Mouse (Mus musculus): ENCODE measurements around the gene Spty2d1.
"Not testable (repeated sequence)": the region's sequence is repeated elsewhere in the genome, so short reads cannot be mapped to it uniquely, and the experiment has no call there.

Spty2d1 gene

DNA sequence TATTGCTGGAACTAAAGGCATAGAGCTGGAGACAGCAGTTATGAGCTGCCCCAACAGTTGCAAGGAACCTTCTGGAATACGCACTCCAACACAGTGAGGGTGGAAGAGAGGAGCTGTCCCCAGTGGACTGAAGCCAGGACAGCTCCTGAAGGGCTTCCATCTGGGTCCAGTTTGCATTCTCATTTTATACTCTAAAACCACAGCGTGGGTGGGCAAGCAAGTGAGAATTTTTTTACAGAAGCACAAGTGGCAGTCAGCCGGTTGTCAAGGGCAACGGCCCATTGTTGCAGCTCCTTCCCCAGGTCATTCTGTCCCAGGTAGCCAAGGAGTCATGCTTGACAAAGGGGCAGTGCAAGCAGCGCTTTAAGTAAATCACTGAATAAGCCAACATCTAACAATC is 11.4 kb upstream of the Spty2d1 start:
- no peak for DNase-seq

DNA sequence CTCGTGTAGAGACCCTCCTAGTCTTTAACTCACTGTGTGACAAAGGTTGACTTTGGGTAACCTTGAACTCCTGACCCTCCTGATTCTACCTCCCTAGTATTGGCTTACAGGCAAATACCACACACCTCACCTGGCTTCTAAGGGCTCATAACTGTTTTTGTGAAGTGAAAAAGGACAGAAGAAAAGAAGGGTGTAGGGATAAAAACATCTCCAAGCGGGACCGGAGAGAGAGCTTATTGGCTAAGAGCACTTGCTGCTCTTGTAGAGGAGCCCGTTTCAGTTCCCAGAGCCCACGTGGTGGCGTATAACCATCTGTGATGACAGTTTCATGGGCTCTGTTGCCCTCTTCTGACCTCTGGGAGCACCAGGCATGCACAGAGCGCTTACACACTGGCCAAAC is 8.9 kb upstream of the Spty2d1 start:
- no peak for DNase-seq

DNA sequence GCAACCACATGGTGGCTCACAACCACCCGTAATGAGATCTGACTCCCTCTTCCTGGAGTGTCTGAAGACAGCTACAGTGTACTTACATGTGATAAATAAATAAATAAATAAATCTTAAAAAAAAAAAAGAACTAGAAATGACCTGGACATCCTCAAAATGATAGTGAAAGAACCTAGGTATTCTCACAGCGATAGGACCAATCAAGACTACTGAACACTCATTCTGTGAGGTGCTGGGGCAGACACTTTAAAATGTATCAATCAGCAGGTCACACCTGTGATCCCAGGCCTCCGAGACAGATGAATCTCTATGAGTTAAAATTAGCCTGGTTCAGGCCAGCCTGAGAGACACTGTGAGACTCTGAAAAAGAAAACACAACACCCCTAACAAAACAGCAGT is 8.4 kb upstream of the Spty2d1 start:
- DNase-seq = no peak

- DNase-seq = peak; percentile 89
Observed at GRCm38 (mm10) chr7:47015390-47016065, 7.3 kb upstream of the Spty2d1 start.

GRCm38 (mm10) chr7:47014564-47015389 is 6.6 kb upstream of the Spty2d1 start:
- peak; percentile 70 for DNase-seq

GRCm38 (mm10) chr7:47013131-47013767 is 5.0 kb upstream of the Spty2d1 start:
- no peak for DNase-seq

- DNase-seq = no peak
Observed at GRCm38 (mm10) chr7:47007818-47008167, 418 bp downstream of the Spty2d1 start.

- no peak for DNase-seq
Observed at GRCm38 (mm10) chr7:47007109-47007780, 966 bp downstream of the Spty2d1 start.

- no peak for DNase-seq
Observed at GRCm38 (mm10) chr7:47003411-47004115, 4.6 kb downstream of the Spty2d1 start.

- DNase-seq = no peak
Observed at GRCm38 (mm10) chr7:47001900-47002275, 6.3 kb downstream of the Spty2d1 start.

DNA sequence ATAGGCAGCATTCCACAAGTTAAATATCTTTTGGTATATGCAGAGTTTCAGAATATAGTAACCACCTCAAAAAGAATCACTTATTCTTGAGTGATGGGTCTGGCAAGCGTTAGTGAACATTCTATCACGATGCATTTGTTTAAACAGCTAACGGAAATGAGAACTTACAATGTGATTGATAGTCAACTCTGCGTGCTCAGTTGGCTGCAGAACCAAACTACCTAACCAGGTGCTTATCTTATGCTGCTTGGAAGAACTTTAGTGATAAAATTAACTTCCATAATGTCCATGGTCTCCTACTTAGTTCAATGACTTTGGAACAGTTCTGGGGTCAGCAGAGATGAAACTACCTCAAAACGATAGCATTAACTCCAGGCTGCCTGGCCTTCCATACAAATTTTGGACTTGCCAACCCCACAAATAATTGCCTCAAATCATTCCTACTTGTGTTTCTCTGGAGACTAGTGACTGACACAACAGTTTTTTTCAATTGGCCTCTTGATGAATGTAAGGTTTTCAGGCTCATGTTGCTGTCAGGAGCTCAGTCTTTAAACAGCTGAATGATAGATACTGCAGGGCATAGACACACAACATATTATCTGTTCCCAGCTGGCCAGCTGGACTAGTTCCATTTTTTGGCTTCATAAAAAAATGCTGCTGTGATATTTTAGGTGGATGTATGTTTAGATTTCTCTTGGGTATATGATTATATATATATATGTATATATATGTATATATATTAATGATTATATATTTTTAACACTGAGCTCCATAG is 6.9 kb downstream of the Spty2d1 start:
- no peak for DNase-seq

- DNase-seq = peak; percentile 36
Observed at GRCm38 (mm10) chr7:47000644-47000983, 7.6 kb downstream of the Spty2d1 start.

- no peak for DNase-seq
Observed at GRCm38 (mm10) chr7:46999983-47000643, 8.1 kb downstream of the Spty2d1 start.

GRCm38 (mm10) chr7:46998942-46999341 is 9.3 kb downstream of the Spty2d1 start:
- no peak for DNase-seq

DNA sequence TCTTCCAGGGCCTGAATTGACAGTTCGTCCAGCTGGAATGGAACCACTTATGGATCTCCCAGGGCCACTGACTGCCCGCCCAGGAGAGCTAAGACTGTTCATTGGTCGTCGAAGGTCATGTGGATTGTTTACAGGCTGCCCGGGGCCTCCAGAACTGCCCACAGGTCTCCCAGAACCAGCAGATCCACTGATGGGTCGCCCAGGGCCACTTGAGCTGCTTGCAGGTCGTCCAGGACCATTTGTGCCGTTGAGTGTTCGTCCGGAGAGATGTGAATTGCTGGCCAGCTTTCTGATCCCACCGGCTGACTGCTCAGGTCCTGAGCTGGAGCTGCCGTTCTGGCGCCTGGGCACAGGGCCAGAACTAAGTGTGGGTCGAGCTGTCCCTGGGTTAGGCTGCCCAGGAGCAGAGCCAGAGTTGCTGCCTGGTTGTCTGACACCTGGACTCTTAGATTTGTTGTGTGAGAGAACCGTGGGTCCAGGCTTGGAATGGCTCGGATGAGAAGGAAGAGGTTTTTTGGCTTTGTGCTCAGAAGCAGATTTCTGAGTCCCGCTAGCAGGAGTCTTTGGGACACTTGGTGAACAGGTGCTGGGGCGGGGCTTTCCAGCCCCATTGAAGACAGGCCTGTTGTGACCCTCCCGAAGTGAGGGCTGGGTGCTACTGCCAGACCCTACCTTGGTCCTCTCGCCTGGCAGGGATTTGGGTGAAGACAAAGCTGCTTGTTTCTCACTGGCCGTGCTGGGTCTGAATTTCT is 10.4 kb downstream of the Spty2d1 start:
- DNase-seq = no peak

DNA sequence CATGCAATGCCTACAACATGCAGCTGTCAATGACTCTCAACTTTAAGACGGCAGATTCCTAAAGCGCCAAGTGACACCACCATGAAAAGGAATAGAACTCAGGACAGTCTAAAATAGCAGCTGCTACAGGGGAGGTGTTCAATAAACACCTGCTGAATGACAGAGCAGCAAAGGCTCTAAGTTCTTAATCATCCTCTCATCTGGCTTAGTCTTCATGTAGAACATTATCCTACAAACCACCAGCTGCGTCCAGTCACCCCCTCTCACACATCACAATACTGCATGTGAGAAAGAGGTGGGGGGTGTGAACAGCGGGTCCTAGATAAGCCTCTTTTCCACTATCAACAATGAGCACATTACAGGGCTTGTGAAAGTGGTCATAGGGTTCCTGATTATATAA is 11.2 kb downstream of the Spty2d1 start:
- no peak for DNase-seq

GRCm38 (mm10) chr7:46995558-46995957 is 12.7 kb downstream of the Spty2d1 start:
- DNase-seq = no peak

DNA sequence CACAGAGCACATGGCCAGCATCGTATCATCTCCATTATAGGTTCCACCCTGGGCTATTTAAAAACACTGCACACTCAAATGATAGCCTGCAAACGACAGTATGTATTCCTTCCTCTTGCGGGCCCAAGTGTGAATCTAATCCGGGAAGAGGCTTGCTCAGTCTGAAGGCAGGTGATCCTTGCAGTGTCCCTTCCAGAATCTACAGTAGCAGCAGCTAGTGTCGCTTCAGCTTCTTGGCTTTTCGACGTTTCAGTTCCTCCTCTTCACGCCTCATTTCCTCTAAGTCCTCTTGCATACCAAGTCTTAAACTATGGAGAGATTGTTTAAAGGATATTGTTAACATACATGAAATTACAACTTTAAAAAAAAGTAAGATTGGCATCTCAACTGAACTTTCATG is 15.1 kb downstream of the Spty2d1 start:
- DNase-seq = no peak

DNA sequence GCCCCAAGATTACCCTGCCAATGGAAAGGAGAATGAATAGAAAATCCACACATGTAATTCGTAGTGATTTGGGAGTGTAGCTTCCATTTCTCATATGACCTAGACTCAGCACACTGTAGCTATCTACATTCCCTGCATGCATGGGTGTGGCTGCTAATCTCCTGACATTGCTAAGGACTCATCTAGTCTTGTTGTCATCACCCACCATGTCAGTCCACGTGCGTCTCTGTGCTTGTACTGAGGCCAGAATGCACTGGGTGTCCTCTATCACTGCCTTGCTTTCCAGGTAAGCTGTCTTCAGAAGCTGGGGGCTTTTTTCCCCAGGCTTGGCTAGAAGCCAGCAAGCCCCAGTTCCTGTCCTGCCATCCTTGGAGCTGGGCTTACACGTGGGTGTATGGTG is 18.8 kb downstream of the Spty2d1 start:
- not testable (repeated sequence) for DNase-seq

- no peak for DNase-seq
Observed at GRCm38 (mm10) chr7:46987073-46987472, 21.1 kb downstream of the Spty2d1 start.

GRCm38 (mm10) chr7:46986646-46987045 is 21.6 kb downstream of the Spty2d1 start:
- peak; percentile 27 for DNase-seq

All from lung, postnatal 14 days (tissue).